Mouse (Mus musculus): ENCODE results near the gene Cmtm7. TPM values are rescaled to one million over a fixed set of nuclear protein-coding genes. Genes with fewer than 3 reads are reported as not detected.
"Not testable (repeated sequence)": the region's sequence is repeated elsewhere in the genome, so short reads cannot be mapped to it uniquely, and the experiment has no call there.

The Cmtm7 gene
- polyA plus RNA-seq, 1 experiment from 2014 or later: 82.0 TPM

- Histone ChIP-seq H3K4me3 (peak overlapping the region; percentile 83), H3K27ac (0 out of 2 replicates have a peak overlapping the region, but pooled peaks have one; percentile 81), H3K36me3 (no peaks in the 10 kb centered on the region), H3K9me3 (no peaks in the 10 kb centered on the region), H3K4me1 (peaks cover 18% of the 10 kb centered on the region), H3K9ac (peak overlapping the region; percentile 85), H3K4me2 (replicated peaks) (peak overlapping the region; percentile 63), H3K27me3 (no peaks in the 10 kb centered on the region)
- 72% methylated on average over 12 of the region's 12 CpGs for WGBS
- no peak for ATAC-seq (ENCODE audit: insufficient number of reproducible peaks, insufficient read depth, low FRiP score, low TSS enrichment)
Observed at GRCm38 (mm10) chr9:114731871-114732682, 49.6 kb downstream of the Cmtm7 start.

GRCm38 (mm10) chr9:114731011-114731755, 50.5 kb downstream of the Cmtm7 start, which contains the start of gene Cmtm6:
Gene Cmtm6, plus strand, starts transcription at chr9:114731116.
- H3K4me1 ChIP-seq: peaks cover 13% of the 10 kb centered on the region
- peak within 1 kb of the TSS; percentile 83 for H3K4me3 ChIP-seq
- ATAC-seq (ENCODE audit: insufficient number of reproducible peaks, insufficient read depth, low FRiP score, low TSS enrichment): peak; percentile 90
- under 1% methylated on average over 50 of the region's 53 CpGs for WGBS
- peak within 1 kb of the TSS; percentile 85 for H3K9ac ChIP-seq
- peak within 1 kb of the TSS; percentile 81 for H3K27ac ChIP-seq
- H3K36me3 ChIP-seq: no peaks in the 10 kb centered on the region
- H3K4me2 ChIP-seq (replicated peaks): peak within 1 kb of the TSS; percentile 63
- H3K9me3 ChIP-seq: no peaks in the 10 kb centered on the region
- H3K27me3 ChIP-seq: no peaks in the 10 kb centered on the region

GRCm38 (mm10) chr9:114729911-114730805, 51.5 kb downstream of the Cmtm7 start:
- Histone ChIP-seq H3K27me3 (no peaks in the 10 kb centered on the region), H3K9ac (no peak overlapping the region), H3K4me3 (no peak overlapping the region), H3K4me2 (replicated peaks) (peak overlapping the region; percentile 63), H3K27ac (no peak overlapping the region), H3K4me1 (peaks cover 13% of the 10 kb centered on the region), H3K9me3 (no peaks in the 10 kb centered on the region), H3K36me3 (peaks cover 5% of the 10 kb centered on the region; the same call in 1 of the 2 replicates)
- ATAC-seq (ENCODE audit: insufficient number of reproducible peaks, insufficient read depth, low FRiP score, low TSS enrichment): no peak
- 44% methylated on average over 24 of the region's 30 CpGs for WGBS

- peaks cover 13% of the 10 kb centered on the region for H3K4me1 ChIP-seq
- 45% methylated on average over 2 of the region's 2 CpGs for WGBS
- not testable (repeated sequence) for H3K27ac ChIP-seq; H3K4me2 ChIP-seq (replicated peaks); ATAC-seq (ENCODE audit: insufficient number of reproducible peaks, insufficient read depth, low FRiP score, low TSS enrichment); H3K27me3 ChIP-seq; H3K9ac ChIP-seq; H3K9me3 ChIP-seq; H3K4me3 ChIP-seq
- H3K36me3 ChIP-seq: peaks cover 20% of the 10 kb centered on the region
Observed at GRCm38 (mm10) chr9:114728432-114728831, 53.2 kb downstream of the Cmtm7 start.

GRCm38 (mm10) chr9:114727315-114727714, 54.3 kb downstream of the Cmtm7 start:
- 3% methylated on average over 3 of the region's 3 CpGs for WGBS
- Histone ChIP-seq H3K4me3 (no peak overlapping the region), H3K4me1 (peaks cover 7% of the 10 kb centered on the region), H3K9me3 (no peaks in the 10 kb centered on the region), H3K9ac (no peak overlapping the region), H3K27me3 (no peaks in the 10 kb centered on the region), H3K36me3 (peaks cover 30% of the 10 kb centered on the region), H3K4me2 (replicated peaks) (no peak overlapping the region), H3K27ac (no peak overlapping the region)
- ATAC-seq (ENCODE audit: insufficient number of reproducible peaks, insufficient read depth, low FRiP score, low TSS enrichment): no peak

GRCm38 (mm10) chr9:114716677-114717331, 64.9 kb downstream of the Cmtm7 start:
- 0 out of 2 replicates have a peak, but pooled peaks have one; percentile 28 for ATAC-seq (ENCODE audit: insufficient number of reproducible peaks, insufficient read depth, low FRiP score, low TSS enrichment)
- H3K4me1 ChIP-seq: no peaks in the 10 kb centered on the region
- no peaks in the 10 kb centered on the region for H3K9me3 ChIP-seq
- H3K4me2 ChIP-seq (replicated peaks): no peak overlapping the region
- 48% methylated on average over 18 of the region's 18 CpGs for WGBS
- H3K27ac ChIP-seq: no peak overlapping the region
- H3K36me3 ChIP-seq: peaks cover 91% of the 10 kb centered on the region
- H3K9ac ChIP-seq: no peak overlapping the region
- H3K4me3 ChIP-seq: no peak overlapping the region
- no peaks in the 10 kb centered on the region for H3K27me3 ChIP-seq

- H3K4me1 ChIP-seq: no peaks in the 10 kb centered on the region
- no peak overlapping the region for H3K4me3 ChIP-seq
- no peaks in the 10 kb centered on the region for H3K9me3 ChIP-seq
- no peak for ATAC-seq (ENCODE audit: insufficient number of reproducible peaks, insufficient read depth, low FRiP score, low TSS enrichment)
- peaks cover 77% of the 10 kb centered on the region for H3K36me3 ChIP-seq
- no peak overlapping the region for H3K9ac ChIP-seq
- no peak overlapping the region for H3K27ac ChIP-seq
- H3K27me3 ChIP-seq: no peaks in the 10 kb centered on the region
- no peak overlapping the region for H3K4me2 ChIP-seq (replicated peaks)
- 95% methylated on average over 7 of the region's 7 CpGs for WGBS
Observed at GRCm38 (mm10) chr9:114713481-114713880, 68.2 kb downstream of the Cmtm7 start.

GRCm38 (mm10) chr9:114710345-114710744, 71.3 kb downstream of the Cmtm7 start:
- no peak overlapping the region for H3K4me2 ChIP-seq (replicated peaks)
- H3K9me3 ChIP-seq: no peaks in the 10 kb centered on the region
- WGBS: 76% methylated on average over 7 of the region's 7 CpGs
- H3K27ac ChIP-seq: no peak overlapping the region
- H3K9ac ChIP-seq: no peak overlapping the region
- ATAC-seq (ENCODE audit: insufficient number of reproducible peaks, insufficient read depth, low FRiP score, low TSS enrichment): no peak
- no peaks in the 10 kb centered on the region for H3K27me3 ChIP-seq
- peaks cover 79% of the 10 kb centered on the region for H3K36me3 ChIP-seq
- H3K4me3 ChIP-seq: no peak overlapping the region
- no peaks in the 10 kb centered on the region for H3K4me1 ChIP-seq

- Histone ChIP-seq H3K4me2 (replicated peaks) (no peak overlapping the region), H3K9ac (no peak overlapping the region), H3K4me1 (no peaks in the 10 kb centered on the region), H3K27me3 (no peaks in the 10 kb centered on the region), H3K4me3 (no peak overlapping the region), H3K36me3 (peaks cover 63% of the 10 kb centered on the region), H3K27ac (no peak overlapping the region), H3K9me3 (no peaks in the 10 kb centered on the region)
- no peak for ATAC-seq (ENCODE audit: insufficient number of reproducible peaks, insufficient read depth, low FRiP score, low TSS enrichment)
- 95% methylated on average over 4 of the region's 4 CpGs for WGBS
Observed at GRCm38 (mm10) chr9:114707805-114708204, 73.9 kb downstream of the Cmtm7 start.
